Mouse (Mus musculus): ENCODE results near the gene Nme6.

- TF ChIP-seq POLR2A (IDR thresholded peaks at IDR 0.05; ENCODE audit: insufficient read depth, low read length) (no peak), CTCF (IDR thresholded peaks at IDR 0.05; ENCODE audit: low read depth, low read length) (no peak), EP300 (IDR thresholded peaks at IDR 0.05; ENCODE audit: insufficient read depth, low read depth, low read length) (no peak)
Observed at GRCm38 (mm10) chr9:109806695-109807293, 25.8 kb upstream of the Nme6 start.

All from ES-Bruce4 (cell line).